Mouse (Mus musculus): ENCODE measurements around the gene Lamb3. TPM values are rescaled to one million over a fixed set of nuclear protein-coding genes. Genes with fewer than 3 reads are reported as not detected.
A peak's percentile ranks its signal among the peaks of the same experiment; 100 is the strongest.

Lamb3 gene
- total RNA-seq, 1 experiment from 2014 or later: 1.2 TPM

GRCm38 (mm10) chr1:193316358-193316750 is 108.9 kb downstream of the Lamb3 start:
- no peak for ATAC-seq (replicated peaks in 1 of 2; ENCODE audit: insufficient read depth in 1 of 2, low FRiP score in 2 of 2, low TSS enrichment in 1 of 2, low read depth in 1 of 2, poor library complexity in 2 of 2, severe bottlenecking in 2 of 2)

GRCm38 (mm10) chr1:193317159-193317559 is 109.7 kb downstream of the Lamb3 start:
- no peak for ATAC-seq (replicated peaks in 1 of 2; ENCODE audit: insufficient read depth in 1 of 2, low FRiP score in 2 of 2, low TSS enrichment in 1 of 2, low read depth in 1 of 2, poor library complexity in 2 of 2, severe bottlenecking in 2 of 2)

- no peak for ATAC-seq (replicated peaks in 1 of 2; ENCODE audit: insufficient read depth in 1 of 2, low FRiP score in 2 of 2, low TSS enrichment in 1 of 2, low read depth in 1 of 2, poor library complexity in 2 of 2, severe bottlenecking in 2 of 2)
Observed at GRCm38 (mm10) chr1:193319721-193320120, 112.2 kb downstream of the Lamb3 start.

GRCm38 (mm10) chr1:193320398-193320797 is 112.9 kb downstream of the Lamb3 start:
- ATAC-seq (replicated peaks in 1 of 2; ENCODE audit: insufficient read depth in 1 of 2, low FRiP score in 2 of 2, low TSS enrichment in 1 of 2, low read depth in 1 of 2, poor library complexity in 2 of 2, severe bottlenecking in 2 of 2): no peak

GRCm38 (mm10) chr1:193323686-193324085 is 116.2 kb downstream of the Lamb3 start:
- ATAC-seq (replicated peaks in 1 of 2; ENCODE audit: insufficient read depth in 1 of 2, low FRiP score in 2 of 2, low TSS enrichment in 1 of 2, low read depth in 1 of 2, poor library complexity in 2 of 2, severe bottlenecking in 2 of 2): no peak

GRCm38 (mm10) chr1:193324224-193324623 is 116.7 kb downstream of the Lamb3 start:
- no peak for ATAC-seq (replicated peaks in 1 of 2; ENCODE audit: insufficient read depth in 1 of 2, low FRiP score in 2 of 2, low TSS enrichment in 1 of 2, low read depth in 1 of 2, poor library complexity in 2 of 2, severe bottlenecking in 2 of 2)

GRCm38 (mm10) chr1:193325891-193326290 is 118.4 kb downstream of the Lamb3 start:
- no peak for ATAC-seq (replicated peaks in 1 of 2; ENCODE audit: insufficient read depth in 1 of 2, low FRiP score in 2 of 2, low TSS enrichment in 1 of 2, low read depth in 1 of 2, poor library complexity in 2 of 2, severe bottlenecking in 2 of 2)

GRCm38 (mm10) chr1:193326456-193327145 is 119.1 kb downstream of the Lamb3 start:
- no peak for ATAC-seq (replicated peaks in 1 of 2; ENCODE audit: insufficient read depth in 1 of 2, low FRiP score in 2 of 2, low TSS enrichment in 1 of 2, low read depth in 1 of 2, poor library complexity in 2 of 2, severe bottlenecking in 2 of 2)

- no peak for ATAC-seq (replicated peaks in 1 of 2; ENCODE audit: insufficient read depth in 1 of 2, low FRiP score in 2 of 2, low TSS enrichment in 1 of 2, low read depth in 1 of 2, poor library complexity in 2 of 2, severe bottlenecking in 2 of 2)
Observed at GRCm38 (mm10) chr1:193327216-193327615, 119.7 kb downstream of the Lamb3 start.

GRCm38 (mm10) chr1:193327686-193328085 is 120.2 kb downstream of the Lamb3 start:
- no peak for ATAC-seq (replicated peaks in 1 of 2; ENCODE audit: insufficient read depth in 1 of 2, low FRiP score in 2 of 2, low TSS enrichment in 1 of 2, low read depth in 1 of 2, poor library complexity in 2 of 2, severe bottlenecking in 2 of 2)

GRCm38 (mm10) chr1:193329557-193329956 is 122.1 kb downstream of the Lamb3 start:
- peak in 1 of 2 experiments; percentile 7; a peak in 1 of 4 replicates for ATAC-seq (replicated peaks in 1 of 2; ENCODE audit: insufficient read depth in 1 of 2, low FRiP score in 2 of 2, low TSS enrichment in 1 of 2, low read depth in 1 of 2, poor library complexity in 2 of 2, severe bottlenecking in 2 of 2)

GRCm38 (mm10) chr1:193330172-193330571 is 122.7 kb downstream of the Lamb3 start:
- ATAC-seq (replicated peaks in 1 of 2; ENCODE audit: insufficient read depth in 1 of 2, low FRiP score in 2 of 2, low TSS enrichment in 1 of 2, low read depth in 1 of 2, poor library complexity in 2 of 2, severe bottlenecking in 2 of 2): peak; percentile 84

GRCm38 (mm10) chr1:193330626-193331025 is 123.1 kb downstream of the Lamb3 start:
- ATAC-seq (replicated peaks in 1 of 2; ENCODE audit: insufficient read depth in 1 of 2, low FRiP score in 2 of 2, low TSS enrichment in 1 of 2, low read depth in 1 of 2, poor library complexity in 2 of 2, severe bottlenecking in 2 of 2): no peak

- no peak for ATAC-seq (replicated peaks in 1 of 2; ENCODE audit: insufficient read depth in 1 of 2, low FRiP score in 2 of 2, low TSS enrichment in 1 of 2, low read depth in 1 of 2, poor library complexity in 2 of 2, severe bottlenecking in 2 of 2)
Observed at GRCm38 (mm10) chr1:193332018-193332417, 124.5 kb downstream of the Lamb3 start.

- no peak for ATAC-seq (replicated peaks in 1 of 2; ENCODE audit: insufficient read depth in 1 of 2, low FRiP score in 2 of 2, low TSS enrichment in 1 of 2, low read depth in 1 of 2, poor library complexity in 2 of 2, severe bottlenecking in 2 of 2)
Observed at GRCm38 (mm10) chr1:193332671-193333070, 125.2 kb downstream of the Lamb3 start.

- ATAC-seq (replicated peaks in 1 of 2; ENCODE audit: insufficient read depth in 1 of 2, low FRiP score in 2 of 2, low TSS enrichment in 1 of 2, low read depth in 1 of 2, poor library complexity in 2 of 2, severe bottlenecking in 2 of 2): no peak
Observed at GRCm38 (mm10) chr1:193333776-193334175, 126.3 kb downstream of the Lamb3 start.

GRCm38 (mm10) chr1:193334546-193334945 is 127.0 kb downstream of the Lamb3 start:
- no peak for ATAC-seq (replicated peaks in 1 of 2; ENCODE audit: insufficient read depth in 1 of 2, low FRiP score in 2 of 2, low TSS enrichment in 1 of 2, low read depth in 1 of 2, poor library complexity in 2 of 2, severe bottlenecking in 2 of 2)

GRCm38 (mm10) chr1:193336122-193337017 is 128.9 kb downstream of the Lamb3 start:
- ATAC-seq (replicated peaks in 1 of 2; ENCODE audit: insufficient read depth in 1 of 2, low FRiP score in 2 of 2, low TSS enrichment in 1 of 2, low read depth in 1 of 2, poor library complexity in 2 of 2, severe bottlenecking in 2 of 2): peak; percentile 54 to 70

Data from hematopoietic stem cell, adult 5-6 weeks (primary cell).